In the genomic region with DNA sequence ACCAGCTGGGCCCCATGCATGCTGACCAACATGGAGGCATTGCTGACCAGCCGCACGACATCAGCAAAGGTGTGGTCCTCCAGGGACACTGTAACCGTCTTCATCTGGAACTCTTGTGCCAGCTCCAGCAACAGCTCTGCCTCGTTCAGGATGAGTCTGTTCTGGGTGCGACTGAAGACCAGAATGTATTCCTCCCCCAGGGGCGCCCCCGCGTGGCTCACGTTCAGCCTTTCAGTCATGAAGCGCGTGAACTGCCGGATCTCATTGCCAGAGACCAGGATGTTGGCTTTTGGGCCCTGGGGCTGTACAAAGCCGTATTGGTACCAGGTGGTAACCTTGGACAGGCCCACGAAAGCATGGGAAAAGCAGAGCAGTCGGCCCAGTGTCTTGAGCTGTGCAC, we compare ENCODE assay signal across 22 mouse cellular contexts. TPM values are rescaled to one million over a fixed set of nuclear protein-coding genes. Genes with fewer than 3 reads are reported as not detected.
A peak's percentile ranks its signal among the peaks of the same experiment; 100 is the strongest.
DNase-seq lines count a peak whose midpoint lies in the region; TF ChIP-seq lines count a peak whose summit lies in the region.
"Had no signal": no experiment of that assay in that cellular context is flagged by ENCODE, and none has a peak within 500 bp of the region (broad histone marks: within the 10 kb centered on the region; RNA-seq: fewer than 3 reads in every experiment).

No protein-coding gene starts in this region.

- H3K4me3 ChIP-seq in layer of hippocampus, adult 2 months, result no peak overlapping the region
- H3K4me3 ChIP-seq in thymus, adult 2 months (ENCODE audit: control insufficient read depth, insufficient read depth, low read length), result no peak overlapping the region
- H3K4me3 ChIP-seq: embryonic facial prominence, embryonic 15.5 days; erythroblast, embryonic 14.5 days; forebrain, embryonic 15.5 days; heart, embryonic 13.5 days; hindbrain, embryonic 15.5 days had no signal

- peak; percentile 36 for DNase-seq in cerebellum, adult 11-12 months
- DNase-seq in cerebellum, postnatal 4 days (ENCODE audit: low spot score in 2 of 2), result no peak
- DNase-seq in layer of hippocampus, adult 2 months (ENCODE audit: low spot score in 2 of 2), result no peak
- no peak for DNase-seq in layer of hippocampus, postnatal 10 days (ENCODE audit: low spot score in 2 of 2)
- DNase-seq in ZHBTc4 (ENCODE audit: low read depth, low spot score), result peak; percentile 41
- peak; percentile 36 for DNase-seq in testis, postnatal 14 days (ENCODE audit: low spot score)
- DNase-seq in thymus, adult 2 months, result no peak
- DNase-seq: adrenal gland, adult 2 months; adrenal gland, postnatal 25 days; B cell, adult 2 months; cerebellum, adult 2 months; embryo, embryonic 11 days; gastrocnemius, postnatal 10 days; heart, postnatal 36 days had no signal

- H3K4me1 ChIP-seq in thymus, adult 2 months (replicated peaks; ENCODE audit: control insufficient read depth, insufficient read depth, low read length), result 0 out of 2 replicates have a peak, but pooled peaks cover 2% of the 10 kb centered on the region
- H3K4me1 ChIP-seq: heart, embryonic 13.5 days had no signal

- H3K27ac ChIP-seq in layer of hippocampus, adult 2 months, result peak overlapping the region; percentile 53; the same call in 1 of the 2 replicates
- no peak overlapping the region for H3K27ac ChIP-seq in thymus, adult 2 months (ENCODE audit: control insufficient read depth, insufficient read depth, low read length)
- H3K27ac ChIP-seq: embryonic facial prominence, embryonic 15.5 days; forebrain, embryonic 15.5 days; heart, embryonic 13.5 days; hindbrain, embryonic 15.5 days had no signal

- 98% methylated on average over 15 of the region's 15 CpGs for WGBS in thymus, adult 2 months

- TF ChIP-seq POLR2A in thymus, adult 2 months (IDR thresholded peaks at IDR 0.05; ENCODE audit: control insufficient read depth, extremely low read depth, insufficient read depth, low read length, poor library complexity), result no peak

- H3K36me3 ChIP-seq in thymus, adult 2 months (ENCODE audit: control insufficient read depth, insufficient read depth, low read length), result no peaks in the 10 kb centered on the region
- H3K36me3 ChIP-seq: hindbrain, embryonic 15.5 days had no signal

- H3K27me3 ChIP-seq in thymus, adult 2 months (ENCODE audit: control insufficient read depth, insufficient read depth, low read length), result no peaks in the 10 kb centered on the region
- H3K27me3 ChIP-seq: embryonic facial prominence, embryonic 15.5 days; forebrain, embryonic 15.5 days; heart, embryonic 13.5 days; hindbrain, embryonic 15.5 days had no signal

- TF ChIP-seq CTCF in layer of hippocampus, adult 2 months (conservative IDR thresholded peaks at IDR 0.05), result no peak
- TF ChIP-seq CTCF in thymus, adult 2 months (IDR thresholded peaks at IDR 0.05; ENCODE audit: borderline replicate concordance, control insufficient read depth, extremely low read depth, insufficient read depth, low read length, poor library complexity), result no peak

RNA-seq across cellular contexts. Expression of a gene that starts 14.2 kb away (rescaled TPM):
- 10 to 100 TPM; 41.4 to 41.7 TPM for total RNA-seq in layer of hippocampus, adult 2 months (2021)
- total RNA-seq in layer of hippocampus, postnatal 10 days (2021), result 10 to 100 TPM; 41.6 to 42.9 TPM
- polyA plus RNA-seq in thymus, adult 2 months (2012; rRNA removed), result 15.2 and 19.3 TPM in 2 replicates
- total RNA-seq: MEL had no signal
- polyA plus RNA-seq: CD4-positive, CD25-positive, alpha-beta regulatory T cell, adult 4 months had no signal

RNA-seq across cellular contexts. Expression of a gene that starts 31.9 kb away (rescaled TPM):
- 1 to 10 TPM; 6.7 to 9.1 TPM for total RNA-seq in layer of hippocampus, adult 2 months (2021)
- total RNA-seq in layer of hippocampus, postnatal 10 days (2021), result 1 to 10 TPM; 3.1 to 4.2 TPM
- polyA plus RNA-seq in thymus, adult 2 months (2012; rRNA removed), result 0.64 and 0.69 TPM in 2 replicates
- total RNA-seq: common myeloid progenitor, adult 5-6 weeks had no signal
- polyA plus RNA-seq: erythroblast, embryonic 14.5 days had no signal

Comparison
In these comparisons a context has a peak if more than half of its experiments do, and no peak if none do; other contexts are left out.
1. DNase-seq: peak in cerebellum, adult 11-12 months (single experiment), ZHBTc4 (single experiment) and testis, postnatal 14 days (single experiment); none in cerebellum, postnatal 4 days (0 of 2), layer of hippocampus, adult 2 months (0 of 2), layer of hippocampus, postnatal 10 days (0 of 2) and thymus, adult 2 months (single experiment).